Mouse (Mus musculus) erythroblast, embryonic 14.5 days (primary cell): ENCODE data around the gene Ugp2. TPM values are rescaled to one million over a fixed set of nuclear protein-coding genes. Genes with fewer than 3 reads are reported as not detected.
"Not testable (repeated sequence)": the region's sequence is repeated elsewhere in the genome, so short reads cannot be mapped to it uniquely, and the experiment has no call there.

Experiments
- H3K27me3 ChIP-seq: 2 replicates; pipeline ENCODE4 v1.6.1; 2012; ENCODE audit warnings: inconsistent platforms; ENCODE audit not compliant: control insufficient read depth
- H3K36me3 ChIP-seq: 2 replicates; pipeline ENCODE4 v1.6.1; 2012; ENCODE audit warnings: mild to moderate bottlenecking, inconsistent platforms; ENCODE audit not compliant: control insufficient read depth
- H3K4me1 ChIP-seq: 2 replicates; pipeline ENCODE4 v1.6.1; 2012; ENCODE audit warnings: inconsistent platforms; ENCODE audit not compliant: control insufficient read depth
- H3K4me3 ChIP-seq: replicated peaks from 2 replicates; pipeline ENCODE3; 2012; ENCODE audit warnings: moderate library complexity, mild to moderate bottlenecking, inconsistent platforms
- H3K9me3 ChIP-seq: 2 replicates; pipeline ENCODE4 v1.6.1; 2012; ENCODE audit warnings: low read length, inconsistent platforms, mixed read lengths; ENCODE audit not compliant: control insufficient read depth
- GATA1 ChIP-seq: IDR thresholded peaks from 2 replicates; pipeline ENCODE4 v1.6.1; 2012; ENCODE audit warnings: low read length, inconsistent platforms, mixed read lengths
- TAL1 ChIP-seq: IDR thresholded peaks from 3 replicates; pipeline ENCODE4 v1.6.1; 2012; ENCODE audit warnings: low read length, inconsistent platforms, mixed read lengths
- polyA plus RNA-seq: library from polyadenylated mRNA; stranded (reverse); fragments of >175 nt; gene quantifications from 2 replicates; pipeline ENCODE4 v1.2.3, GENCODE M21; 2012

Gene Ugp2
- polyA plus RNA-seq, 1 experiment = 0.44 TPM

DNA sequence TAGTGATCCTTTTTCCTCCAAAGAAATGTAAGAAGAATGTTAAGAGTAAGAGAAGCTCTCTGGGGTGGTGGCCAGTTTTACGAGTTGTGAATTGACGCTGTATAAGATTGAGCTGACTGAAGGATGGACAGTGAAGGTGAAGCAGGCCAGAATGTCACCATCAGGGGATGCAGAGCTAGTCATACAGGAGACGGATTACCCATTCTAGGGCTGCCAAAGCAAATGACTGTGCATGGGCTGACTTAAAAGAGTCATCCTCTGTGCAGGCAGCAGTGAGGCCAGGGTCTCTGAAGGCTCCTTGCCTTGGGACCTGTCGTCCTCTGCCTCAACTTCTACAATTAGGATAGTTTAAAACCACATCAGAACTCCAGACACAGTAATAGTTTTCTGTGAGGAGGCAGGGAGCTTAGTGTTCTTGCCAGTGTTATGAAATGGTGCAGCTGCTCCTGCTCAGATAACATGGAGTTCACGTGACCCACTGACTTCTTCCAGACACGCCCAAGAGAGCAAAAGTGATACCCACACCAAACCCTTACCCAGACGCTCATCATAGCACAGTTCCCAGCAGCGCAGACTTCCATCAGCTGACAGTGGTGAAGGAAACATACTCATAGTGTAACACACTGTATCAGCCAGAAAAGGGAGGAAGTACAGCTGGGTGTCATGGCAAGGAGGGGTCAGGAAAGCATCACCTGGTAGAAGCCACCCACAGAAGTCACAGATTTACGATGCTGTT lies 56.9 kb downstream of the Ugp2 start:
- Histone ChIP-seq H3K4me1 (peaks cover 10% of the 10 kb centered on the region), H3K4me3 (no peak overlapping the region), H3K9me3 (no peaks in the 10 kb centered on the region), H3K27me3 (no peaks in the 10 kb centered on the region), H3K36me3 (peaks cover 67% of the 10 kb centered on the region)
- TF ChIP-seq GATA1 (no peak), TAL1 (peak; percentile 16; the same call in 1 of the 3 replicates)

DNA sequence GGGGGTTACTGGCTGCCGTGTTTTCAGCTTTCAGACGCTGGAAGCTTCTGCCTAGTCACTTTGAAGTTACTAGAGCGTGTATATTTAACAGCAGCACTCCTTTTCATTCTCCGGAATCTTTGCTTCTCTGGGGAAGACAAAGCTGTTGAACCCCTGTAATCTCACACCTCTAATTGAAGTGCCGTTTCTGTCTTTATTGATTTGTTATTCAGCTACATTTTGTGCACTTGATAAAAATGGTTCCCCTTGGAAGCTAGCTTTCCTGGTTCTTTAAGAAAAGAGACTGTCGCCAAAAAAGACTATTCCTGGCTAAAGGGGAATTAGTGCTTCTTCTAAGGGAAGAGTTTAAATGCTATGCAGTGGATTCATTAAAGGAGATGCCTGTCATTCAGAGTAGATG lies 61.5 kb downstream of the Ugp2 start:
- TF ChIP-seq TAL1 = no peak
- no peak for TF ChIP-seq GATA1
- no peaks in the 10 kb centered on the region for H3K9me3 ChIP-seq
- H3K4me1 ChIP-seq = peaks cover 10% of the 10 kb centered on the region
- H3K4me3 ChIP-seq = no peak overlapping the region
- H3K36me3 ChIP-seq = peaks cover 63% of the 10 kb centered on the region
- H3K27me3 ChIP-seq = no peaks in the 10 kb centered on the region

DNA sequence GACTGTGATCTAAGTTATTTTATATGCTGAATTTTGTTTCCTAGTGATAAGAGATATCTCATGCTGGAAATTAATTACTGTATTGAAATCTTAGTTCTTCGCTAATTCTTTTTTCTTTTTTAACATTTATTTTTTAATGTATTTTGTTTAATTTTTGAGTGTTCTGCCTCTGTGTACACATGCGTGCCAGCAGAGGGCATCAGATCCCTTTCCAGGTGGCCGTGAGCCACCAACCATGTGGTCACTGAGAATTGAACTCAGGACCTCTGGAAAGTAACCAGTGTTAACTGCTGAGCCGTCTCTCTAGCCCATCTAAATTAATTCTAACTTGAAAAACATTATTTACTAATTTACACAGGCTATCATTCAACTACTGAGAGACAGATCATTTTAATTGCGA lies 62.9 kb downstream of the Ugp2 start:
- H3K27me3 ChIP-seq = no peaks in the 10 kb centered on the region
- peaks cover 60% of the 10 kb centered on the region for H3K36me3 ChIP-seq
- no peak overlapping the region for H3K4me3 ChIP-seq
- TF ChIP-seq TAL1 (no peak), GATA1 (no peak)
- H3K4me1 ChIP-seq = no peaks in the 10 kb centered on the region; the same call in 1 of the 2 replicates
- no peaks in the 10 kb centered on the region for H3K9me3 ChIP-seq

DNA sequence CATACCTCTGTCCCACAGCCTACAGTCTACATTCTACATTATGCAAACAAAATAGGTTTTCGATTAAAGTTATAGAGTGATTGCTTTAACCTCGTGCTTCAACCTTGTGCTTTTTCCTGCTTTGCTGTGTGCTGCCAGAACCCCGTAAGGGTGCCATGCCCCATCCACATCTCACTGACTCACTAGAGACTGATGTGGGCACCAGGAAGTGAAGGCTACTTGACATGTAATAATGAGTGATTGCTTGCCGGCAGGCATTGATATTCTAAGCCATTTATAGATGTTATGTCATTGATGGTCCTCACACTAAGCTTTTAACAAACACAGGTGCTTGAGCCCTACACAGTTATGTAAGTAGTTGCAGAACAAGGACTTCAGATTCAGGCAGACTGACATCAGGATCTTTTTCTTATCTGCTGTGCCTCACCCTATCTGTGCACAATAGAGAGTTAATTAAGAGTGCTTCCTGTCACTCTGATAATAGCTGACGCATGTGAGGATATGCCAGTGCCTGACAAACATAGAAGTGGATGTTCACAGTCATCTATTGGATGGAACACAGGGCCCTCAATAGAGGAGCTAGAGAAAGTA lies 63.8 kb downstream of the Ugp2 start:
- Histone ChIP-seq H3K4me1 (no peaks in the 10 kb centered on the region), H3K4me3 (no peak overlapping the region), H3K9me3 (no peaks in the 10 kb centered on the region), H3K27me3 (no peaks in the 10 kb centered on the region), H3K36me3 (peaks cover 55% of the 10 kb centered on the region)
- TF ChIP-seq TAL1 = no peak
- TF ChIP-seq GATA1 = no peak

DNA sequence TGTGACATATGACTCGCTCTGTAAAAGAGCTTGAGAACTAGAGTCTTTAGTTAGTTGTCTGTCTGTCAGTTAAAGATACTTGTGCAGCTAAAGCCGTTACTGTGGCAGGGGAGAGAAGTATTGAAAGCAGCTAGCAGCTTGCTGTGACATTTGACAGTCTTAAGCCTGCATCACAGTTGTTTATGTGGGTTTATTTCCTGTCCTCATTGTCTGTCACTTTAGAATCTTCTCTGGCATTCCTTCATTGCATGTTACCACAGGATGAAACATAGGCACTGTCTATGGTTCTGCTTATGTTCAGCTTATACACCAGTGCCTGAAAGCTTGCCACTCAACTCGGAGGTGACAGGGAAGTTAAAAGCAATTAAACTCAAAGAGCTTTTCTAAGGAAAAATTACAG lies 67.4 kb downstream of the Ugp2 start:
- H3K4me3 ChIP-seq = no peak overlapping the region
- H3K27me3 ChIP-seq = no peaks in the 10 kb centered on the region
- no peak for TF ChIP-seq TAL1
- TF ChIP-seq GATA1 = no peak
- no peaks in the 10 kb centered on the region for H3K4me1 ChIP-seq
- H3K36me3 ChIP-seq = peaks cover 66% of the 10 kb centered on the region
- no peaks in the 10 kb centered on the region for H3K9me3 ChIP-seq

DNA sequence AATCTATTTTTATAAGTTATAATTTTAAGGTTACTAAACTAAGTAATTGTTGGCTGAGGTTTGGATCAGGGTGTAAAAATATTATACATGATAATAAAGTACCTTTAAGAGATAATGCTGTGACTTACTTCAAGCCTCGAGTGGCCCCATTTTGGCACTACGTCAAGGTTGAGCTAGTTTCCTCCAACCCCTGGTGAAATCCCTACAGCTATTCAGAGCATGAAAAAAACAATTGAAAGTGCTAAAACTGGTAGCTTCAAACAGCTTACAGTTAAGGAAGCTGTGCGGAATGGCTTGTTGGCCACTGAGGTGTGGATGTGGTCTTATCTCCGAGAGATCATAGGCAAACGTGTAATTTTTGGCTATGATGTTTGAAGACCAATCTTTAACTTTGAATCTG lies 75.5 kb downstream of the Ugp2 start:
- TF ChIP-seq GATA1 (no peak), TAL1 (no peak)

DNA sequence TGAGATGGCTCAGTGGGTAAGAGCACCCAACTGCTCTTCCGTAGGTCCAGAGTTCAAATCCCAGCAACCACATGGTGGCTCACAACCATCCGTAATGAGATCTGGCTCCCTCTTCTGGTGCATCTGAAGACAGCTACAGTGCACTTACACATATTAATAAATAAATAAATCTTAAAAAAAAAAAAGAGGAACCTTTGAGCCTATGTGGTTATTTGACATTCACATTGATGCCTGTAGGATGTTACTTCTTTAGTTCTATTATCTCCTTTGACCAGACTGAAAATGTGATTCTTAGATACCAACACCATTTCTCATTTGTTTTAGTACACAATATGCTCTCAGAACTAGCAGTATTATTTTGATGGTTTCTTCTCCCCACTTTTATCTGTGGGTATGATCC lies 82.8 kb downstream of the Ugp2 start:
- H3K4me3 ChIP-seq, H3K27me3 ChIP-seq, H3K9me3 ChIP-seq, H3K4me1 ChIP-seq: not testable (repeated sequence)
- peaks cover 11% of the 10 kb centered on the region for H3K36me3 ChIP-seq

More for the DNA sequence above, 75.5 kb downstream of the Ugp2 start:
- no peak overlapping the region for H3K4me3 ChIP-seq
- peaks cover 7% of the 10 kb centered on the region for H3K4me1 ChIP-seq
- no peaks in the 10 kb centered on the region for H3K27me3 ChIP-seq
- H3K36me3 ChIP-seq = peaks cover 37% of the 10 kb centered on the region
- no peaks in the 10 kb centered on the region for H3K9me3 ChIP-seq

DNA sequence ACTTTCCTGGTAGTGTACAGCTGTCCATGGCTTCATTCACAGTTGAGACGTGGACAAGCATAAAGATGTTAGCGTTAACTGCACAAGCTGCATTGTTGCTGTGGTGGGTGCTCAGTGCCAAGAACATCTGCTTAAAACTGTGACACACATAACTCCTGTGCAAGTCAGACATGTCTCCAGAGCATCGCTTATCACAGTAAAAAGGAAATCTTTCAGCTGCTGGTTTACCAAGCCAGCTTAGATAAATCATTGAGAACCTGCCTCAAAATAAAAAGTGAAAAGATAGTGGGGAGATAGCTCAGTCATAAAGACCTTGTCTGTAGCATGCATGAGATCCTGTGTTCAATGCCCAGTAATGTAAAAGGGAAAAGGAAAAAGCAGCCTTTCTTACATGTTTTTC lies 84.6 kb downstream of the Ugp2 start:
- H3K27me3 ChIP-seq = no peaks in the 10 kb centered on the region
- peaks cover 2% of the 10 kb centered on the region; the same call in 1 of the 2 replicates for H3K4me1 ChIP-seq
- no peaks in the 10 kb centered on the region for H3K9me3 ChIP-seq
- H3K36me3 ChIP-seq = peaks cover 7% of the 10 kb centered on the region
- H3K4me3 ChIP-seq = no peak overlapping the region
- TF ChIP-seq GATA1 = no peak
- no peak for TF ChIP-seq TAL1

DNA sequence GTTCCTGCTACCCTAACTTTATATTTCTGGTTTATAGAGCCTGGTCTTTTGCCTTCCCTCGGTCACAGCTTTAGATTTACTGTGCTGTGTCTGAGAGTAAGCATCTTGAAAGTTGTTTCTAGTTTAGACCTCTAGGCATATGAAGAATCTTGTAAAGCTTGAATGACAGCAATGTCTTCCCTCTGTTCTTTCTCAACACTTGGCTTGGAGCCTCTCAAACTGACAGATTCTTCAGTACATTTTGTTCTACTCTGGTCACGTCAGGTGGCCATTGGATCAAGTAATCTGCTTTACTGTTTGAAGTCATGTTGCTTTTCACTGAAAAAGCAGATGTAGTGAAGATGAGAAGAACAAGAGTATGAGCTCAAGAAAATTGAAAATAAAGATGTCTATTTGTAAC lies 94.8 kb downstream of the Ugp2 start:
- H3K4me3 ChIP-seq = no peak overlapping the region
- H3K4me1 ChIP-seq = no peaks in the 10 kb centered on the region
- no peaks in the 10 kb centered on the region for H3K9me3 ChIP-seq
- no peaks in the 10 kb centered on the region for H3K27me3 ChIP-seq
- peaks cover 42% of the 10 kb centered on the region for H3K36me3 ChIP-seq
- no peak for TF ChIP-seq TAL1
- no peak for TF ChIP-seq GATA1

Other genes with a start within 250 kb of the Ugp2 start
- 0.05 TPM in 2 replicates for gene Vps54, start 131.9 kb downstream of the Ugp2 start, polyA plus RNA-seq
- not detected in 2 replicates for gene Wdpcp, start 201.0 kb upstream of the Ugp2 start, polyA plus RNA-seq
- gene Mdh1, start 201.2 kb upstream of the Ugp2 start, polyA plus RNA-seq = 0.59 and 0.68 TPM in 2 replicates